Comparison of ENCODE assay signal across 8 mouse cellular contexts in the genomic region with DNA sequence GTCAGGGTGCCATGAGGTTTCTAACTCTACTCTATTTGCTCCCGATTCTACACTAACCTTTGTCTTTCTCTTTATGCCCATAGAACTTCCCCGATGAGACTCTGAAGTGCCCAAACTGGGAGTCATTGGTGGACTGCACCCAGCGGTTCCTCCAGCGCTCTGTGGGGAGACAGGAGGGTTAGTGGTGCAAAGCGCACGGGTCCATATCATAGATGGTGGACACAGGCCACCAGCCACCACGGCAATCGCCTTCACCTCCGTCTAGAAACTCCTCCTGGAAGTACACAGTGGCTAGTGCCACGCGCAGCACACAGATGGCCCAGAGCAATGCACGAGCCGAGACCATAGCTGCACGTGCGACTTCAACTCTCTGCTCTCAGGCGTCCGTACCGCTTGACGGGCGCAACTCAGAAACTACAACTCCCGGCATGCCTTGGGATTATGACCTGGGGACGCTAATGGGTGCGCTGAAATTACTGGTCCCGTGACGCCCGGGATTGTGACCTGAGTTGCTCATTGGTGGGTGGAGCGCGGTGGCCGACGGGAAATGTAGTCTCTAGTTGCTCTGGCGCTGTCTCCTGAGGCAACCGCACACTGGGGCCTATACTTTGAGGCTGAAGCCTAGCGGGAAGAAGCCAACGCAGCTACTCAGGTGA. TPM values are rescaled to one million over a fixed set of nuclear protein-coding genes. Genes with fewer than 3 reads are reported as not detected.
A peak's percentile ranks its signal among the peaks of the same experiment; 100 is the strongest.
DNase-seq lines count a peak whose midpoint lies in the region; ATAC-seq and TF ChIP-seq lines count a peak whose summit lies in the region.

Calr3 (minus strand) TSS at position 533 of the 656 bp plus-strand sequence.
1700030K09Rik (plus strand) TSS at position 543 of the 656 bp plus-strand sequence.

- no peaks in the 10 kb centered on the region for H3K9me3 ChIP-seq in erythroblast, embryonic 14.5 days (ENCODE audit: control insufficient read depth, low read length)
- H3K9me3 ChIP-seq in heart, embryonic 11.5 days (replicated peaks; ENCODE audit: control insufficient read depth, low read length), result no peaks in the 10 kb centered on the region
- H3K9me3 ChIP-seq in kidney, embryonic 16.5 days (ENCODE audit: low read length), result no peaks in the 10 kb centered on the region

- H3K79me2 ChIP-seq in liver, adult 2 months (ENCODE audit: control insufficient read depth, insufficient read depth, low read length), result no peaks in the 10 kb centered on the region
- H3K79me2 ChIP-seq in myocyte (ENCODE audit: control insufficient read depth, insufficient read depth), result no peaks in the 10 kb centered on the region

- peak; percentile 99 for ATAC-seq in heart, embryonic 11.5 days (replicated peaks; ENCODE audit: insufficient number of reproducible peaks, low FRiP score, low TSS enrichment)
- peak; percentile 99 for ATAC-seq in kidney, embryonic 16.5 days (ENCODE audit: low FRiP score, low TSS enrichment)

- H3K27ac ChIP-seq in heart, embryonic 11.5 days (ENCODE audit: low read depth, low read length), result no peak within 1 kb of the TSS
- no peak within 1 kb of the TSS for H3K27ac ChIP-seq in kidney, embryonic 16.5 days (ENCODE audit: low read length)
- H3K27ac ChIP-seq in liver, adult 2 months (replicated peaks; ENCODE audit: insufficient read depth, low read depth, low read length), result peak within 1 kb of the TSS; percentile 35; the same call in 1 of the 2 replicates

- peak within 1 kb of the TSS; percentile 75 for H3K9ac ChIP-seq in heart, embryonic 11.5 days (ENCODE audit: low read depth, low read length)
- peak within 1 kb of the TSS; percentile 70 for H3K9ac ChIP-seq in kidney, embryonic 16.5 days (replicated peaks; ENCODE audit: low read length)
- peak within 1 kb of the TSS; percentile 78 for H3K9ac ChIP-seq in liver, adult 2 months (ENCODE audit: low read depth, low read length)

- no peak for TF ChIP-seq CTCF in brain, embryonic 14.5 days (IDR thresholded peaks at IDR 0.05; ENCODE audit: borderline replicate concordance, extremely low read depth, insufficient read depth, insufficient read length)
- TF ChIP-seq CTCF in liver, adult 2 months (IDR thresholded peaks at IDR 0.05; ENCODE audit: low read depth, low read length), result no peak

- peak; percentile 22; the same call in 1 of the 2 replicates for TF ChIP-seq POLR2A in brain, embryonic 14.5 days (IDR thresholded peaks at IDR 0.05; ENCODE audit: borderline replicate concordance, extremely low read depth, insufficient read depth, insufficient read length, poor library complexity, severe bottlenecking)
- TF ChIP-seq POLR2A in liver, adult 2 months (IDR thresholded peaks at IDR 0.05; ENCODE audit: extremely low read depth, insufficient read depth, low read length), result 0 out of 2 replicates have a peak, but pooled peaks have one; percentile 4
- TF ChIP-seq POLR2A in myocyte (IDR thresholded peaks at IDR 0.05; ENCODE audit: insufficient read length, low read depth), result peak; percentile 36

- DNase-seq in B cell, adult 2 months, result peak; percentile 97 to 98
- DNase-seq in brain, embryonic 14.5 days (ENCODE audit: low read depth), result peak; percentile 100
- DNase-seq in liver, adult 2 months (ENCODE audit: extremely low read depth, low read depth, low spot score), result peak; percentile 97
- DNase-seq in splenic B cell, adult 2 months (ENCODE audit: low read depth, low spot score), result peak; percentile 98

- 5% methylated on average over 34 of the region's 34 CpGs for WGBS in heart, embryonic 11.5 days (ENCODE audit: insufficient replicate concordance)
- 5% methylated on average over 34 of the region's 34 CpGs for WGBS in kidney, embryonic 16.5 days
- WGBS in liver, adult 2 months, result 2% methylated on average over 34 of the region's 34 CpGs

- H3K36me3 ChIP-seq in erythroblast, embryonic 14.5 days (ENCODE audit: control insufficient read depth), result peaks cover 2% of the 10 kb centered on the region
- no peaks in the 10 kb centered on the region for H3K36me3 ChIP-seq in heart, embryonic 11.5 days (ENCODE audit: control insufficient read depth, insufficient read depth, low read length)
- H3K36me3 ChIP-seq in kidney, embryonic 16.5 days (ENCODE audit: insufficient read depth, low read length), result peaks cover 12% of the 10 kb centered on the region
- no peaks in the 10 kb centered on the region for H3K36me3 ChIP-seq in liver, adult 2 months (ENCODE audit: control insufficient read depth, insufficient read depth, low read length)
- peaks cover 3% of the 10 kb centered on the region for H3K36me3 ChIP-seq in myocyte (ENCODE audit: control insufficient read depth, insufficient read depth)
- no peaks in the 10 kb centered on the region for H3K36me3 ChIP-seq in splenic B cell, adult 2 months (ENCODE audit: control insufficient read depth, insufficient read depth, low read length, poor library complexity, severe bottlenecking)

- H3ac ChIP-seq in myocyte (ENCODE audit: control insufficient read depth, insufficient read length), result peak within 1 kb of the TSS; percentile 39

- H3K4me2 ChIP-seq in heart, embryonic 11.5 days, result peak within 1 kb of the TSS; percentile 62
- peak within 1 kb of the TSS; percentile 74 for H3K4me2 ChIP-seq in kidney, embryonic 16.5 days (replicated peaks; ENCODE audit: low read depth, low read length)
- peak within 1 kb of the TSS; percentile 84 for H3K4me2 ChIP-seq in myocyte (ENCODE audit: low read depth)

- no peaks in the 10 kb centered on the region for H3K27me3 ChIP-seq in erythroblast, embryonic 14.5 days (ENCODE audit: control insufficient read depth)
- no peaks in the 10 kb centered on the region for H3K27me3 ChIP-seq in heart, embryonic 11.5 days (ENCODE audit: control insufficient read depth, insufficient read depth, low read length)
- H3K27me3 ChIP-seq in kidney, embryonic 16.5 days (ENCODE audit: insufficient read depth, low read length), result no peaks in the 10 kb centered on the region
- no peaks in the 10 kb centered on the region for H3K27me3 ChIP-seq in liver, adult 2 months (ENCODE audit: control insufficient read depth, insufficient read depth, low read length)
- no peaks in the 10 kb centered on the region for H3K27me3 ChIP-seq in myocyte (ENCODE audit: control insufficient read depth, insufficient read depth, insufficient read length)
- no peaks in the 10 kb centered on the region for H3K27me3 ChIP-seq in splenic B cell, adult 2 months (ENCODE audit: control insufficient read depth, insufficient read depth, low read length, poor library complexity, severe bottlenecking)

- peaks cover 26% of the 10 kb centered on the region for H3K4me1 ChIP-seq in erythroblast, embryonic 14.5 days (ENCODE audit: control insufficient read depth)
- no peaks in the 10 kb centered on the region for H3K4me1 ChIP-seq in heart, embryonic 11.5 days (ENCODE audit: control insufficient read depth, insufficient read depth, low read length)
- H3K4me1 ChIP-seq in kidney, embryonic 16.5 days (ENCODE audit: insufficient read depth, low read length), result peaks cover 5% of the 10 kb centered on the region; the same call in 1 of the 2 replicates
- no peaks in the 10 kb centered on the region; the same call in 1 of the 2 replicates for H3K4me1 ChIP-seq in liver, adult 2 months (ENCODE audit: control insufficient read depth, insufficient read depth, low read length)

- H3K4me3 ChIP-seq in erythroblast, embryonic 14.5 days (replicated peaks), result peak within 1 kb of the TSS; percentile 60
- peak within 1 kb of the TSS; percentile 40 for H3K4me3 ChIP-seq in heart, embryonic 11.5 days (ENCODE audit: low read depth, low read length)
- peak within 1 kb of the TSS; percentile 52 for H3K4me3 ChIP-seq in kidney, embryonic 16.5 days (ENCODE audit: low read length)
- H3K4me3 ChIP-seq in liver, adult 2 months (ENCODE audit: insufficient read depth, low read depth, low read length), result peak within 1 kb of the TSS; percentile 60
- H3K4me3 ChIP-seq in myocyte, result peak within 1 kb of the TSS; percentile 36

TF ChIP-seq in myocyte, 11 proteins besides CTCF, POLR2A, EP300 and RAD21:
- TF ChIP-seq MAX (IDR thresholded peaks at IDR 0.05; ENCODE audit: low read depth) (no peak), USF1 (IDR thresholded peaks at IDR 0.05; ENCODE audit: low read depth) (no peak), MYOG (IDR thresholded peaks at IDR 0.05; ENCODE audit: control insufficient read depth in 1 of 3, insufficient read depth in 1 of 3, insufficient read length in 2 of 3, low read depth in 2 of 3) (no peak), CEBPB (IDR thresholded peaks at IDR 0.05; ENCODE audit: insufficient read depth, poor library complexity, severe bottlenecking) (no peak), MYOD1 (IDR thresholded peaks at IDR 0.05; ENCODE audit: control insufficient read depth in 1 of 3, insufficient read length in 2 of 3, low read depth in 2 of 3) (no peak), SRF (IDR thresholded peaks at IDR 0.05; ENCODE audit: control insufficient read depth, insufficient read length, low read depth) (no peak), POLR2AphosphoS2 (IDR thresholded peaks at IDR 0.05; ENCODE audit: insufficient read length, low read depth) (no peak), REST (IDR thresholded peaks at IDR 0.05; ENCODE audit: insufficient read depth, insufficient read length) (no peak), E2F4 (IDR thresholded peaks at IDR 0.05; ENCODE audit: insufficient read depth) (no peak), TCF3 (IDR thresholded peaks at IDR 0.05; ENCODE audit: insufficient read length, low read depth) (no peak), TCF12 (IDR thresholded peaks at IDR 0.05; ENCODE audit: insufficient read depth, poor library complexity, severe bottlenecking) (no peak)

RNA-seq across cellular contexts. Expression of gene Calr3, which starts in this region (rescaled TPM):
- 0.42 and 0.43 TPM in 2 replicates for polyA plus RNA-seq in brain, embryonic 14.5 days (2012; rRNA removed)
- not detected in 2 replicates for polyA plus RNA-seq in erythroblast, embryonic 14.5 days (2012)
- polyA plus RNA-seq in heart, embryonic 11.5 days (2014; fragmentation: Nextera tagmentation; extraction: Ambion mirVana), result 0.82 and 1.2 TPM in 2 replicates
- 2.0 and 2.1 TPM in 2 replicates for polyA plus RNA-seq in kidney, embryonic 16.5 days (2015; fragmentation: Nextera tagmentation; extraction: Ambion mirVana)
- 2.2 and 3.1 TPM in 2 replicates for total RNA-seq in liver, adult 2 months (2014; rRNA removed)
- 0.54 TPM in 2 replicates for polyA plus RNA-seq in liver, adult 2 months (2012; rRNA removed)
- polyA plus RNA-seq in myocyte (2012; fragmentation: generic; extraction: Trizol), result 0.38 TPM

RNA-seq across cellular contexts. Expression of gene 1700030K09Rik, which starts in this region (rescaled TPM):
- 17.3 and 18.7 TPM in 2 replicates for polyA plus RNA-seq in brain, embryonic 14.5 days (2012; rRNA removed)
- polyA plus RNA-seq in erythroblast, embryonic 14.5 days (2012), result 0.05 and 0.08 TPM in 2 replicates
- 9.2 and 10.3 TPM in 2 replicates for polyA plus RNA-seq in heart, embryonic 11.5 days (2014; fragmentation: Nextera tagmentation; extraction: Ambion mirVana)
- polyA plus RNA-seq in kidney, embryonic 16.5 days (2015; fragmentation: Nextera tagmentation; extraction: Ambion mirVana), result 17.9 and 19.1 TPM in 2 replicates
- 1.8 and 2.1 TPM in 2 replicates for total RNA-seq in liver, adult 2 months (2014; rRNA removed)
- polyA plus RNA-seq in liver, adult 2 months (2012; rRNA removed), result 2.5 and 3.6 TPM in 2 replicates
- polyA plus RNA-seq in myocyte (2012; fragmentation: generic; extraction: Trizol), result 7.3 TPM
